Mouse (Mus musculus): ENCODE measurements around the gene Snrpc. TPM values are rescaled to one million over a fixed set of nuclear protein-coding genes. Genes with fewer than 3 reads are reported as not detected.

Snrpc gene
- polyA plus RNA-seq, 3 experiments from 2014 or later, result 83.3 to 136 (median 92.9) TPM

- no peak for ATAC-seq
Measured at GRCm38 (mm10) chr17:27866737-27867136, 28.8 kb downstream of the Snrpc start.

DNA sequence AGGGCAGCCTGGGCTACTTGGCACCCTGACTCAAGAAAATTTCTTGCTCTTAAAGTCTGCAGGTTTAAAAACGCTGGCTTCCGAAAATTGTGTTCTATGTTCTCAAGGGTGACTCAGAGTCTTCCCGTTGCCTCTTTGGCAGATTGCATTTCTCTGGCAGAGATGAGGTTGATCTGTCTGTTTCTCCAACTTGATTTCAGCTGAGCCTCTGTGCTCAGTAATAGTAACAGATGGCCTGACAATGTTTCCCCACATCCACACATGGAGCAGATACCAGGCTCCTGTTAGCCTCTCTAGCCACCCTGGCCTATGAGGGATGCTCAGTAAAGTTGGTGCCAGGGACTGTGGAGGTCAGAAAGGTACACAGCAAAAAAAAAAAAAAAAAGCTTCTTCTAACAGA is 33.9 kb downstream of the Snrpc start:
- ATAC-seq, result no peak

DNA sequence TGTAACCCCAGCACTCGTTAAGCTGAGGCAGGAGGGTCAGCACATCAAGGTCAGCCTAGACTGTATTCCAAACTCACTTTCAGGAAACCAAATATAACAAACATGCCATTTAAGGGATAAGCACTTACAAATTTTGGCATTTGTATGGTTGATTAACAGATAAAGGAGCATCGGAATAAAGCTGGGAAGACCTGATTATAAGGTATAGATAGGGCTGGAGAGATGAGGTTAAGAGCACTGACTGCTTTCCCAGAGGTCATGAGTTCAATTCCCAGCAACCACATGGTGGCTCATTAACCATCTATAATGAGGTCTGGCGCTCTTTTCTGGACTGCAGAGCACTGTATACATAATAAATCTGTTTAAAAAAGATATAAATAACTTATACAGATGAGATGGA is 35.6 kb downstream of the Snrpc start:
- no peak for ATAC-seq

DNA sequence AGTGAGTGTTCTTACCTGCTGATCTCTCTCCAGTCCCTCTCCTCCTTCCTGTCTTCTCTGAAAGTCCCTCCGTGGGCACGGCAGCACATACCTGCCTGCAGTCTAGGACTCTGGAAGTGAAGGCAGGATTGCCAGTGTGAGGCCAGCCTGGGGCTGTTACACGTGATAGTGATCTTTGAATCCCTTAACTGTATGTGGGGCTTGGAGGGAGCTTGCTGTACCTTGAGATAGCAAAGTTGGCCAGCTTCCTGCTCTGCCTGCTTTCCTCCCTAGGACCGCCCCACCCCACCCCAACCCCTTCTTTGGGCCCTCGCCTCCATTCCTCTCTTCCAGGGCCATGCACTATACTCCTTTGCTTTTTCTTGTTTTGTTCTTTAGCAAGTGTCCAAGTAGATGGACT is 36.6 kb downstream of the Snrpc start:
- no peak for ATAC-seq

DNA sequence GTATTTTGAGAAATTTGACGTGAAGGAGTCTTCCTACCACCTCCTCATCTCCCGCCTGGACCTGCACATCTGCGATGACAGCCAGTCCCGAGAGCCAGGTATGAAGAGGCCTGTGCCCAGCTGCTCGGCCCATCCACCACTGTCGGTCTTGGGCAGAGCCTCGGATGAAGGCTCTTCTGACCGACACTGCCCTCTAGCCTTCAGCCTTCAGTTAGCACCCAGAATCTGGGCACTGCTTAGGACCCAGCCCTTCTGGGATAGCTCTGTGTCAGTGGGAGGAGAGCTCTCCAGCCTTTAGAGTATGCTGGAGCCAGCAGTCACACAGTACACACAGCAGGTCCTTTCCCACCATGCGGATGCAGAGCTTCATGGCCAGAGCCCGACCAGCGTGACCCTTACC is 43.6 kb downstream of the Snrpc start:
- no peak for ATAC-seq

GRCm38 (mm10) chr17:27883129-27883528 is 45.2 kb downstream of the Snrpc start:
- no peak for ATAC-seq

DNA sequence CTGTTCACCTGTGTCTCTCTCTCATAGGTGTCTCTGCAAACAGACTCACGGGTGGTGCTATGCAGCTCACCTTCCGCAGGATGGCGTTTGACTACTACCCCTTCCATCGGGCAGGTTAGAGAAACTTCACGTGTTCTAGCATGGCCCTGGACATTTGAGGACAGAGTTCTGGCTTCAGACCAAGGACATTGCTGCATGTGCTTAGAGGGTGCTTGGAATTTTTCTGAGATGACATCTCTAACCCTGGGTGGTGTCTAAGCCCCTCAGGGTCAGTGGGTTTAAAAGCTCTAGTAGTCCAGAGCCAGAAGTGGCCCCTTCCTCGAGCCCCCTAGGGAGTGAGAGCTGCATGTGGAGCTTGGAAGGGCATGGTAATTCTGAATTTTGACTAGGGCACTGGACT is 46.0 kb downstream of the Snrpc start:
- no peak for ATAC-seq

DNA sequence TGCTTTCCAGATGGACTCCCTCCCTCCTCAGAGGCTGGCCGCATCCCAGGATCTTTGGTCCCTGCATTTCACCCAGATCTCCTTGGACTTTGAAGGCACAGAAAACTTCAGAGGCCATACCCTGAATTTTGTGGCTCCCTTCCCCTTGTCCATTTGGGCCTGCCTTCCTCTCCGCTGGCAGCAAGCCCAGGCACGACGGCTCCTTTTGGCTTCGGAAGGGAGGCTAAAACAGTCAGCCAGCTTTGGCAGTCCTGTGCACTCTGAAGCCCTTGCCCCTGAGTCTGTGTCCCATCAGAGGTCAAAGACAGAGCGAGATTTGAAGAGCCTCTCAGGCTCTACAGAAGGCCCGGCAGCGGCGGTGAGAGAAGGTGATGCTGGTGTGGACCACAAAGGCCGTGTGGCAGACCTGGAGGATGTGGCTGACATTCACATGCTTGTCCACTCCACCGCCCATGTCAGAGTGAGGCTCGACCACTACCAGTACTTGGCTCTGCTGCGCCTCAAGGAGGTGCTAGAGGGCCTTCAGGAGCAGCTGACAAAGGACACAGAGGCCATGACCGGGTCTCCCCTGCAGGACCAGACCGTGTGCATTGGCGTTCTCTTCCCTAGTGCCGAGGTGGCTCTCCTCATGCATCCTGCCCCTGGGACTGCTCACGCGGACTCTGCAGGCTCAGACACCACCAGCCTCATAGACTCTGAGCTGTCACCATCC is 48.7 kb downstream of the Snrpc start:
- no peak for ATAC-seq

Other genes starting within 250 kb of the Snrpc start
- gene Nudt3, start 214.7 kb upstream of the Snrpc start, polyA plus RNA-seq (2017; shearing (Covaris generic)), result 10 to 100 TPM; 28.1 to 42.5 (median 32.0) TPM
- not detected for gene RPS10-NUDT3, start 202.9 kb upstream of the Snrpc start, polyA plus RNA-seq (2017; shearing (Covaris generic))
- 1,000 to 10,000 TPM; 1,299 to 2,086 (median 1,613) TPM for gene Rps10, start 201.5 kb upstream of the Snrpc start, polyA plus RNA-seq (2017; shearing (Covaris generic))
- gene Pacsin1, start 182.6 kb upstream of the Snrpc start, polyA plus RNA-seq (2017; shearing (Covaris generic)), result 10 to 100 TPM; 12.2 to 49.0 (median 34.4) TPM
- not detected for gene Spdef, start 109.2 kb upstream of the Snrpc start, polyA plus RNA-seq (2017; shearing (Covaris generic))
- 10 to 100 TPM; 12.0 to 15.9 (median 14.3) TPM for gene D17Wsu92e, start 17.5 kb upstream of the Snrpc start, polyA plus RNA-seq (2017; shearing (Covaris generic))
- 1 to 10 TPM in 1 of 3 experiments, under 1 TPM in 2; 0.77 to 1.2 (median 0.86) TPM for gene Uhrf1bp1, start 18.3 kb downstream of the Snrpc start, polyA plus RNA-seq (2017; shearing (Covaris generic))
- 1 to 10 TPM; 1.9 to 5.0 (median 3.8) TPM for gene Anks1, start 71.2 kb downstream of the Snrpc start, polyA plus RNA-seq (2017; shearing (Covaris generic))
- 10 to 100 TPM; 39.7 to 54.3 (median 42.1) TPM for gene Taf11, start 71.7 kb downstream of the Snrpc start, polyA plus RNA-seq (2017; shearing (Covaris generic))
- gene Tcp11, start 242.5 kb downstream of the Snrpc start, polyA plus RNA-seq (2017; shearing (Covaris generic)), result 1 to 10 TPM; 1.8 to 1.9 (median 1.8) TPM